Mouse (Mus musculus) induced T-regulatory cell, adult 2 months (primary cell): ENCODE results near the gene 4930402F06Rik.

Experiments
- DNase-seq: peaks from one replicate; pipeline ENCODE4 v3.0.0-alpha.2; 2012; ENCODE audit warnings: low read depth

4930402F06Rik gene

GRCm38 (mm10) chr2:35338707-35339106 is 58.3 kb downstream of the 4930402F06Rik start:
- no peak for DNase-seq

GRCm38 (mm10) chr2:35338036-35338435 is 58.9 kb downstream of the 4930402F06Rik start:
- no peak for DNase-seq

- no peak for DNase-seq
These were observed 59.6 kb downstream of the 4930402F06Rik start for GRCm38 (mm10) chr2:35337419-35337818.

- DNase-seq = peak; percentile 98
These were observed 60.3 kb downstream of the 4930402F06Rik start, which contains the start of gene Stom for GRCm38 (mm10) chr2:35336388-35337280. Stom (minus strand) TSS chr2:35336976.

- DNase-seq = no peak
These were observed 61.4 kb downstream of the 4930402F06Rik start for GRCm38 (mm10) chr2:35335620-35336019.

GRCm38 (mm10) chr2:35333670-35334069 is 63.3 kb downstream of the 4930402F06Rik start:
- DNase-seq = no peak

GRCm38 (mm10) chr2:35331205-35331604 is 65.8 kb downstream of the 4930402F06Rik start:
- no peak for DNase-seq

GRCm38 (mm10) chr2:35329061-35329460 is 67.9 kb downstream of the 4930402F06Rik start:
- DNase-seq = peak; percentile 63

- peak; percentile 22 for DNase-seq
These were observed 68.7 kb downstream of the 4930402F06Rik start for GRCm38 (mm10) chr2:35328064-35328792.

- DNase-seq = peak; percentile 27
These were observed 69.4 kb downstream of the 4930402F06Rik start for GRCm38 (mm10) chr2:35327583-35327982.

- DNase-seq = peak; percentile 12
These were observed 70.0 kb downstream of the 4930402F06Rik start for GRCm38 (mm10) chr2:35326931-35327330.

- no peak for DNase-seq
These were observed 71.0 kb downstream of the 4930402F06Rik start for GRCm38 (mm10) chr2:35325930-35326329.
